Mouse (Mus musculus) ovary, postnatal 14 days (tissue): Measurements from ENCODE around the gene Olfr157.

Experiments
- DNase-seq: peaks from one replicate; pipeline ENCODE4 v3.0.0; 2022; ENCODE audit warnings: low spot score

Gene Olfr157

GRCm38 (mm10) chr4:43840101-43840500, at the start of gene Olfr157:
TSS of gene Olfr157 (minus strand) at chr4:43840201.
- DNase-seq = no peak

GRCm38 (mm10) chr4:43884196-43884595, 44.2 kb upstream of the Olfr157 start:
- DNase-seq = no peak

- DNase-seq = no peak
Observed at GRCm38 (mm10) chr4:43879566-43879965, 39.6 kb upstream of the Olfr157 start.

GRCm38 (mm10) chr4:43878121-43878776, 38.2 kb upstream of the Olfr157 start:
- no peak for DNase-seq

GRCm38 (mm10) chr4:43877230-43877629, 37.2 kb upstream of the Olfr157 start:
- DNase-seq = no peak

- DNase-seq = no peak
Observed at GRCm38 (mm10) chr4:43875919-43876411, 36.0 kb upstream of the Olfr157 start.

- DNase-seq = peak; percentile 84
Observed at GRCm38 (mm10) chr4:43875160-43875918, 35.3 kb upstream of the Olfr157 start, which contains the start of gene Reck. TSS of gene Reck (plus strand) at chr4:43875530.

- no peak for DNase-seq
Observed at GRCm38 (mm10) chr4:43874501-43874900, 34.5 kb upstream of the Olfr157 start.

GRCm38 (mm10) chr4:43869821-43870220, 29.8 kb upstream of the Olfr157 start:
- DNase-seq = no peak

- DNase-seq = no peak
Observed at GRCm38 (mm10) chr4:43863298-43863697, 23.3 kb upstream of the Olfr157 start.

GRCm38 (mm10) chr4:43860744-43861519, 20.9 kb upstream of the Olfr157 start:
- DNase-seq = peak; percentile 63

GRCm38 (mm10) chr4:43859886-43860285, 19.9 kb upstream of the Olfr157 start:
- DNase-seq = no peak

GRCm38 (mm10) chr4:43854101-43854500, 14.1 kb upstream of the Olfr157 start:
- no peak for DNase-seq

GRCm38 (mm10) chr4:43851265-43851664, 11.3 kb upstream of the Olfr157 start, which contains the start of gene Olfr155:
TSS of gene Olfr155 (plus strand) at chr4:43851565.
- DNase-seq = no peak

GRCm38 (mm10) chr4:43838326-43838725, 1.7 kb downstream of the Olfr157 start:
- no peak for DNase-seq

- no peak for DNase-seq
Observed at GRCm38 (mm10) chr4:43834749-43835148, 5.3 kb downstream of the Olfr157 start.

- no peak for DNase-seq
Observed at GRCm38 (mm10) chr4:43833752-43834151, 6.2 kb downstream of the Olfr157 start.

- no peak for DNase-seq
Observed at GRCm38 (mm10) chr4:43832031-43832430, 8.0 kb downstream of the Olfr157 start.

GRCm38 (mm10) chr4:43828806-43829205, 11.2 kb downstream of the Olfr157 start:
- no peak for DNase-seq

- peak; percentile 37 for DNase-seq
Observed at GRCm38 (mm10) chr4:43823845-43824337, 16.1 kb downstream of the Olfr157 start, which contains the start of gene Olfr156. TSS of gene Olfr156 (minus strand) at chr4:43823895.

GRCm38 (mm10) chr4:43822896-43823550, 17.0 kb downstream of the Olfr157 start:
- DNase-seq = no peak

- no peak for DNase-seq
Observed at GRCm38 (mm10) chr4:43798936-43799335, 41.1 kb downstream of the Olfr157 start.
